Mouse (Mus musculus) testis, postnatal 10 days (tissue): ENCODE results near the gene Gcm1.

Experiments used
- DNase-seq: peaks from one replicate; pipeline ENCODE4 v3.0.0; 2021; ENCODE audit warnings: low spot score

The Gcm1 gene

GRCm38 (mm10) chr9:78051677-78052076, at the start of gene Gcm1:
Gene Gcm1 (plus strand): TSS chr9:78051924.
- DNase-seq, result no peak

GRCm38 (mm10) chr9:78003278-78003677, 48.4 kb upstream of the Gcm1 start:
- no peak for DNase-seq

- peak; percentile 74 for DNase-seq
These were observed 46.2 kb upstream of the Gcm1 start for GRCm38 (mm10) chr9:78005481-78005880.

GRCm38 (mm10) chr9:78006209-78007001, 45.3 kb upstream of the Gcm1 start:
- peak; percentile 96 for DNase-seq

- no peak for DNase-seq
These were observed 42.3 kb upstream of the Gcm1 start for GRCm38 (mm10) chr9:78009382-78009781.

GRCm38 (mm10) chr9:78010187-78010586, 41.5 kb upstream of the Gcm1 start:
- DNase-seq, result no peak

GRCm38 (mm10) chr9:78010707-78011106, 41.0 kb upstream of the Gcm1 start:
- DNase-seq, result no peak

- DNase-seq, result no peak
These were observed 39.7 kb upstream of the Gcm1 start for GRCm38 (mm10) chr9:78012066-78012465.

GRCm38 (mm10) chr9:78012681-78013080, 39.0 kb upstream of the Gcm1 start:
- no peak for DNase-seq

- DNase-seq, result no peak
These were observed 37.9 kb upstream of the Gcm1 start for GRCm38 (mm10) chr9:78013813-78014212.

- no peak for DNase-seq
These were observed 35.9 kb upstream of the Gcm1 start for GRCm38 (mm10) chr9:78015816-78016215.

GRCm38 (mm10) chr9:78016288-78016687, 35.4 kb upstream of the Gcm1 start:
- DNase-seq, result no peak

GRCm38 (mm10) chr9:78021256-78021655, 30.5 kb upstream of the Gcm1 start:
- DNase-seq, result no peak

GRCm38 (mm10) chr9:78022187-78022945, 29.4 kb upstream of the Gcm1 start:
- DNase-seq, result no peak

GRCm38 (mm10) chr9:78024823-78025222, 26.9 kb upstream of the Gcm1 start:
- peak; percentile 75 for DNase-seq

GRCm38 (mm10) chr9:78027099-78027498, 24.6 kb upstream of the Gcm1 start:
- DNase-seq, result no peak

- DNase-seq, result no peak
These were observed 20.8 kb upstream of the Gcm1 start for GRCm38 (mm10) chr9:78030835-78031456.

GRCm38 (mm10) chr9:78032930-78033329, 18.8 kb upstream of the Gcm1 start:
- DNase-seq, result no peak

- no peak for DNase-seq
These were observed 16.4 kb upstream of the Gcm1 start for GRCm38 (mm10) chr9:78035296-78035695.

GRCm38 (mm10) chr9:78035831-78036230, 15.9 kb upstream of the Gcm1 start:
- no peak for DNase-seq

- DNase-seq, result peak; percentile 86
These were observed 12.8 kb upstream of the Gcm1 start for GRCm38 (mm10) chr9:78038755-78039489.

GRCm38 (mm10) chr9:78045171-78045570, 6.6 kb upstream of the Gcm1 start:
- DNase-seq, result no peak
